Mouse (Mus musculus) stomach, adult 2 months (tissue): ENCODE measurements around the gene Arhgap8. TPM values are rescaled to one million over a fixed set of nuclear protein-coding genes. Genes with fewer than 3 reads are reported as not detected.

Source experiments
- polyA plus RNA-seq: library from polyadenylated mRNA; depleted of rRNA; stranded (reverse); fragments of >200 nt; gene quantifications from 2 replicates; pipeline ENCODE4 v1.2.3, GENCODE M21; 2012; rRNA removed

Gene Arhgap8
- 7.1 and 7.8 TPM in 2 replicates for polyA plus RNA-seq

DNA sequence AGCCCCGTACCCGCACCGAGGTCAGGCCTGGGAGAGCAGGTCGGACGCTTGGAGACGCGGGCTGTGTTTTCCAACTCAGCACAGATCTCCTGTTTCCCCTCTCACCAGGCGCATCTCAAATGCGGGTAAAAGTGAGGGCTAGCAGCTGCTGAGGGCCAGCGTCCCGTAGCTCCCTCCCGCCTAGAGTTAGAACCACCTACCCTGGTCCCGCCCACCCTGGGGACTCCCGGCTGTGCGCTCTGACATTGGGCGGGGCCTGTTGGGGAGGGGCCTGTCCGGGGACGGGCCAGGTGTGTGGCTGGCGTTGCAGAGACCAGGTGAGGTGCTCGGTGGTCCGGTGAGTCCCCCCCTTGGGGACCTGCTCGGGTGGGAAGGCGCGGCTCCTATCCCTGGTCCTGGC lies at the start of gene Arhgap8:
Gene Arhgap8, plus strand, starts transcription at position 262 of the 400 bp plus-strand sequence.

Other genes starting within 250 kb of the Arhgap8 start
- gene Rtl6, start 162.2 kb upstream of the Arhgap8 start, polyA plus RNA-seq, result 2.3 and 2.7 TPM in 2 replicates
- gene Prr5, start 50.4 kb upstream of the Arhgap8 start, polyA plus RNA-seq, result 10.8 and 14.6 TPM in 2 replicates
- gene Phf21b, start 136.0 kb downstream of the Arhgap8 start, polyA plus RNA-seq, result 1.4 and 2.1 TPM in 2 replicates
- 0.02 TPM in 2 replicates for gene Gm29666, start 200.0 kb downstream of the Arhgap8 start, polyA plus RNA-seq
- gene Nup50, start 203.4 kb downstream of the Arhgap8 start, polyA plus RNA-seq, result 2.9 and 3.5 TPM in 2 replicates